Mouse (Mus musculus): ENCODE data around the gene Rcc1l.

GRCm38 (mm10) chr5:134182735-134183134 lies 6.2 kb upstream of the Rcc1l start:
- TF ChIP-seq POLR2A (IDR thresholded peaks at IDR 0.05; ENCODE audit: low read depth, low read length), result no peak
- TF ChIP-seq CTCF (IDR thresholded peaks at IDR 0.05; ENCODE audit: borderline replicate concordance, insufficient read depth, low read length), result no peak
